Mouse (Mus musculus) heart, postnatal 0 days (tissue): Measurements from ENCODE around the gene Mettl1. TPM values are rescaled to one million over a fixed set of nuclear protein-coding genes. Genes with fewer than 3 reads are reported as not detected.

Source experiments
- ATAC-seq: fragments of 200-750 bp; cut with Nextera tagmentation; 2 replicates; pipeline ENCODE4 v1.8.0; 2017; ENCODE audit warnings: low read depth, moderate number of reproducible peaks, moderate library complexity; ENCODE audit not compliant: insufficient read depth
- DNase-seq: peaks from one replicate; pipeline ENCODE4 v3.0.0-alpha.2; 2016; ENCODE audit warnings: low spot score
- H3K27ac ChIP-seq: fragments of 300-500 bp; sonication (generic); 2 replicates; pipeline ENCODE4 v1.5.1; 2014; ENCODE audit warnings: low read depth, mild to moderate bottlenecking
- H3K27me3 ChIP-seq: fragments of 300-500 bp; sonication (generic); 2 replicates; pipeline ENCODE4 v1.6.1; 2014; ENCODE audit warnings: low read length, mixed read lengths; ENCODE audit not compliant: control insufficient read depth, insufficient read depth
- H3K36me3 ChIP-seq: fragments of 300-500 bp; sonication (generic); replicated peaks from 2 replicates; pipeline ENCODE4 v1.6.1; 2014; ENCODE audit warnings: low read length, mixed read lengths; ENCODE audit not compliant: control insufficient read depth, insufficient read depth
- H3K4me1 ChIP-seq: fragments of 300-500 bp; sonication (generic); 2 replicates; pipeline ENCODE4 v1.6.1; 2014; ENCODE audit warnings: antibody characterized with exemption; ENCODE audit not compliant: control insufficient read depth, insufficient read depth
- H3K4me2 ChIP-seq: fragments of 300-500 bp; sonication (generic); 2 replicates; pipeline ENCODE4 v1.6.1; 2014; ENCODE audit warnings: low read depth, mild to moderate bottlenecking, low read length, moderate library complexity
- H3K4me3 ChIP-seq: fragments of 300-500 bp; sonication (generic); 2 replicates; pipeline ENCODE4 v1.5.1; 2014; ENCODE audit warnings: low read depth, low read length
- H3K9ac ChIP-seq: fragments of 300-500 bp; sonication (generic); replicated peaks from 2 replicates; pipeline ENCODE4 v1.6.1; 2014; ENCODE audit warnings: low read depth, low read length, mixed read lengths
- H3K9me3 ChIP-seq: fragments of 300-500 bp; sonication (generic); replicated peaks from 2 replicates; pipeline ENCODE4 v1.6.1; 2016; ENCODE audit warnings: low read length; ENCODE audit not compliant: control insufficient read depth
- CTCF ChIP-seq: IDR thresholded peaks from 2 replicates; pipeline ENCODE4 v1.5.1; 2016; ENCODE audit warnings: antibody characterized with exemption, control low read depth, low read depth
- EP300 ChIP-seq: IDR thresholded peaks from 2 replicates; pipeline ENCODE4 v1.6.1; 2016; ENCODE audit warnings: antibody characterized with exemption, low read depth
- WGBS: fragments of 180-500 bp; shearing (Covaris S2); extraction: QIAGEN DNeasy Blood & Tissue Kit; methylation state at CpG from one replicate; pipeline ENCODE4 v1.1.7; 2014; 5-methylcytosine and 5-hydroxymethylcytosine counted together
- polyA plus RNA-seq: library from polyadenylated mRNA; unstranded; fragments of >200 nt; fragmentation: Nextera tagmentation; extraction: Ambion mirVana; gene quantifications from 2 replicates; pipeline ENCODE4 v1.2.1, GENCODE M21; 2015
- total RNA-seq: library from RNA; depleted of rRNA; stranded (reverse); fragments of >200 nt; gene quantifications from 2 replicates; pipeline ENCODE4 v1.2.3, GENCODE M21; 2014; ENCODE audit warnings: low replicate concordance

The Mettl1 gene
- total and polyA plus RNA-seq, 2 experiments from 2014 or later, result 9.2 to 19.6 TPM

DNA sequence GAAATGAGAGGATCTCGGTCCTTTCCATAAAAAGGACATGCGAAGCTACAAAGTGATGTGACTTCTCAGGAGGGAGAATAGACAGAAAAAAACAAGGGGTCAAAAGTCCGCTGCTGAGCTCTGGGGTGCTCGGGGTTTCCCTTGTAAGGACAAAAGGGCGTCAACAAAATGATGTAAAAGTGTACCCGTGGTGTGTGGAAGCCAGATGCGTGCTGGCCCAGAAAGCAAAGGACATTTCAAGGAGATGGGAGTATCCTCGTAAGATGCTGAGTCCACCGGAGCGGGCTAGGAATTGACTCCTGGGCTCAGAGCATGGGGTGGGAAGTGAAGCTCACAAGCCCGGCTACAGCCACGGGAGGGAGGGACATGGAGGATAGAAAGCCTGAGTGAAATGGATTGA is 3.6 kb upstream of the Mettl1 start:
- H3K27ac ChIP-seq, result no peak overlapping the region
- no peak for DNase-seq
- no peaks in the 10 kb centered on the region for H3K9me3 ChIP-seq
- WGBS, result 66% methylated on average over 12 of the region's 12 CpGs
- TF ChIP-seq CTCF (no peak), EP300 (no peak)
- no peak overlapping the region for H3K9ac ChIP-seq
- no peak overlapping the region for H3K4me2 ChIP-seq
- no peak overlapping the region for H3K4me3 ChIP-seq
- peaks cover 10% of the 10 kb centered on the region; the same call in 1 of the 2 replicates for H3K27me3 ChIP-seq
- no peaks in the 10 kb centered on the region for H3K36me3 ChIP-seq
- H3K4me1 ChIP-seq, result peaks cover 11% of the 10 kb centered on the region; the same call in 1 of the 2 replicates
- ATAC-seq, result no peak

DNA sequence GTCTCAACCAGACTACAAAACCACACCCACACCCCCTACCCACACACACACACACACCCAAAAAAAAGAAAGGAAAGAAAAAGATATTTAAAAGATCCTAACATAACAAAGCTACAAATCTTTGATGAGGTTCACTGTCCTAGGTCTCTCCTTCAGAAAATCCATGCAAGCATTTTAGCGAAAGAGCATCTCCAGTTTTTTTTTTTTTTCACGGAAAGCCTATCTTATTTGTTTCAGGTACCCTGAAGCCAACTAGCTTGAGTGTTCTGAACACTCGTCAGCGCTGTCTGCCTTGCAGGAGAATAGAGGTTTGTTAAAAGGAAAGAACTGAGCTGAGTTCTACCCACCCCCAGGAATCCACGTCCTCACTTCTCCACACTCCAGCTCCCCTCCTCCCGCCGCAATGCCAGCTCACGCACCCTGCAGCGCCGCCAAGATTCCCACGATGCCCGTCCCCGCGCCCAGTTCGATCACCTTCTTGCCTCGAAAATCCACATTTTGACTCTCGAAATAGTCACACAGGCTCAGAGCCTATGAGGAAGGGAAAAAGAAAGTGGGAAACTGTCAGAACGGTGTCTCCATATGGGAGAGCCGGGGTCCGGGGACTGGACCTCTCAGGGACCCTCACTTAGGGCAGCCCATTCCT is 522 bp upstream of the Mettl1 start:
- TF ChIP-seq EP300, result no peak
- TF ChIP-seq CTCF, result no peak
- Histone ChIP-seq H3K27ac (no peak overlapping the region), H3K4me1 (peaks cover 11% of the 10 kb centered on the region; the same call in 1 of the 2 replicates), H3K36me3 (peaks cover 7% of the 10 kb centered on the region; the same call in 1 of the 2 replicates), H3K4me3 (peak overlapping the region; percentile 79), H3K4me2 (peak overlapping the region; percentile 96), H3K27me3 (peaks cover 10% of the 10 kb centered on the region; the same call in 1 of the 2 replicates), H3K9me3 (no peaks in the 10 kb centered on the region), H3K9ac (peak overlapping the region; percentile 49)
- DNase-seq (no peak), ATAC-seq (no peak)
- 1% methylated on average over 20 of the region's 20 CpGs for WGBS

DNA sequence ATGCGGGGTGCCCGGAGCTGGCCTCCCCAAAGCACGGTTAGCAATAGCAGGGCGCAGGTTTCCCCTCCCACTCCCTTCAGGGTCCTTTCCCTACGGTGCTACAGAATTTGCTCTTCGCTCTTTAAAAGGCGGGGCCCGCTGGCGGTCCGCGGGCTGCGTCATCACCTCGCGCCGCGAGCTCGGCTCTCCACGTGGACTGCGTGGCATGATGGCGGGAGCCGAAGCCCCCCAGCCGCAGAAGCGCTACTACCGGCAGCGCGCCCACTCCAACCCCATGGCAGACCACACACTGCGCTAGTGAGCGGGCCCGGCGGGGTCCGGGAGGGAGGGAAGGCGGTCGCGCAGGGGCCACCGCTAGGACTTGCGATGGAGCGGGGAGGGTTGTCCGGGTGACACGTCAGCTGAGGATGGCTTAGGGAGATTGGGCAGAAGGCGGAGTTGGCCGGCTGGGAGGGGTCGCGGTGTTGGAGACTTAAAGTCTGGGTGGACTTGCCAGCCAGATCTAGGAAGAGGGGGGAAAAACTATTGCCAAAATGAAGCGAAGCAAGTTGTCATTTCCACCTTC is 642 bp downstream of the Mettl1 start:
- TF ChIP-seq CTCF (no peak), EP300 (no peak)

DNA sequence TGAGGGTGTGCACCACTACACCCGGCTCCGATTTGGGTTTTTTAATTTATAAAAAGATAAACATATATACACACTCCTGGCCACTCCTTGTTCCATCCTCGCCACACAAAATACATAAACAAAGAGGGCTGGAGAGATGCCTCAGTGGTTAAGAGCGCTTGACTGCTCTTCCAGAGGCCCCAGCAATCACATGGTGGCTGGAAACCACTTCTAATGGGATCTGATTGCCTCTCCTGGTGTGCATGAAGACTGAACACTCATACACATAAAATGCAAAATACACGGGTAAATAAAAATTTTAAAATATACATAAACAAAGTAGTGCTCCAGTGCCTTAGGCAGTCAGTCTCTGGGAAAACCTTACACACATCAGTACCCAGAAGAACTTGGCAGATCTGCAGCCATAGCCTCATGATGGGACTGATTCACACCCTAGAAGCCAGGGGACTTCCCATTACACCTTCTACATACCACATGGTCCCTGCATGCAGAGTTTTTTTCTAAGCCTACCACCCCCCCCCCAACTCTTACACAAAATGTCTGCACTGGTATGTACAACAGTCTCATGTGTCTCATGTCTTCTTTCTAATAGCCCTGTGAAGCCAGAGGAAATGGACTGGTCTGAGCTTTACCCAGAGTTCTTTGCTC is 1.4 kb downstream of the Mettl1 start:
- Histone ChIP-seq H3K27ac (0 out of 2 replicates have a peak overlapping the region, but pooled peaks have one; percentile 49), H3K9ac (peak overlapping the region; percentile 49; the same call in 1 of the 2 replicates), H3K36me3 (peaks cover 7% of the 10 kb centered on the region; the same call in 1 of the 2 replicates), H3K4me2 (peak overlapping the region; percentile 96), H3K4me1 (peaks cover 11% of the 10 kb centered on the region; the same call in 1 of the 2 replicates), H3K27me3 (peaks cover 10% of the 10 kb centered on the region), H3K4me3 (peak overlapping the region; percentile 79), H3K9me3 (no peaks in the 10 kb centered on the region)
- ATAC-seq, result no peak
- WGBS, result 17% methylated on average over 5 of the region's 5 CpGs
- no peak for DNase-seq
- TF ChIP-seq EP300 (no peak), CTCF (no peak)

More for the DNA sequence above, 642 bp downstream of the Mettl1 start:
- peak overlapping the region; percentile 49 for H3K9ac ChIP-seq
- WGBS, result under 1% methylated on average over 44 of the region's 44 CpGs
- H3K4me2 ChIP-seq, result peak overlapping the region; percentile 96
- DNase-seq, result peak; percentile 76
- H3K9me3 ChIP-seq, result no peaks in the 10 kb centered on the region
- 0 out of 2 replicates have a peak overlapping the region, but pooled peaks have one; percentile 49 for H3K27ac ChIP-seq
- H3K27me3 ChIP-seq, result peaks cover 10% of the 10 kb centered on the region; the same call in 1 of the 2 replicates
- peak; percentile 89 for ATAC-seq
- H3K4me1 ChIP-seq, result peaks cover 11% of the 10 kb centered on the region; the same call in 1 of the 2 replicates
- H3K4me3 ChIP-seq, result peak overlapping the region; percentile 79
- H3K36me3 ChIP-seq, result peaks cover 7% of the 10 kb centered on the region; the same call in 1 of the 2 replicates

DNA sequence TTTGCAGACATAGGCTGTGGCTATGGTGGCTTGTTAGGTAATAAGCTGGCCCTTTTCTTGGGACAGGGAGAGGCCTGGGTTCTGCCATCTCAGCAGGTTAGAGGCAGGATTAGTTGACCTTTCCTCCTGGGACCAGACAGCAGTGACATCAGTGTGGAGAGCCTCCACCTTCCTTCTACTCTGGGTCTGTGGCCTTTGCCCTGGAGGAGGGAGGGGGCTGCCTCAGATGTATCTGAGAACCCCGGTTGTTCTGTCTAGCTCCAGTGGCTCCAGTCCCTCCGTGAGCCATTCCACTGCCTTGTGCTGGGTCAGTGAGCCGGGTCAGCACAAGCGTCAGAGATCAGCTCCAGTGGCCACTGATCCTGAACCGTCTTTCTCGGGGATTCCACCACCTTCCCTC is 2.0 kb downstream of the Mettl1 start:
- no peak for ATAC-seq
- Histone ChIP-seq H3K9me3 (no peaks in the 10 kb centered on the region), H3K4me1 (peaks cover 11% of the 10 kb centered on the region; the same call in 1 of the 2 replicates), H3K36me3 (peaks cover 7% of the 10 kb centered on the region; the same call in 1 of the 2 replicates), H3K4me2 (no peak overlapping the region), H3K4me3 (no peak overlapping the region), H3K27ac (no peak overlapping the region), H3K27me3 (peaks cover 16% of the 10 kb centered on the region), H3K9ac (no peak overlapping the region)
- WGBS, result 89% methylated on average over 6 of the region's 6 CpGs
- TF ChIP-seq EP300, result no peak
- no peak for TF ChIP-seq CTCF
- no peak for DNase-seq
